Mouse (Mus musculus) ES-E14 (cell line): ENCODE results near the gene Gm17622. TPM values are rescaled to one million over a fixed set of nuclear protein-coding genes. Genes with fewer than 3 reads are reported as not detected.

Experiments used
- DNase-seq: peaks from one replicate; pipeline ENCODE4 v3.0.0-alpha.2; 2013; ENCODE audit warnings: low read depth, low spot score
- H3K27ac ChIP-seq: 2 replicates; pipeline ENCODE4 v1.5.1; 2012; ENCODE audit warnings: low read depth, mild to moderate bottlenecking, low read length, moderate library complexity, mixed read lengths; ENCODE audit not compliant: poor library complexity, insufficient read depth, severe bottlenecking
- H3K36me3 ChIP-seq: 2 replicates; pipeline ENCODE4 v1.6.1; 2012; ENCODE audit warnings: mild to moderate bottlenecking, low read length, moderate library complexity, mixed read lengths; ENCODE audit not compliant: control insufficient read depth, poor library complexity, insufficient read depth, severe bottlenecking
- H3K4me1 ChIP-seq, 2 experiments: fragments of 150-350 bp in 1 of 2; sonication (generic) in 1 of 2; 2 replicates each; pipeline ENCODE4 v1.6.1; 2012; ENCODE audit warnings: low read length in 2 of 2, mild to moderate bottlenecking in 1 of 2, mixed read lengths in 1 of 2; ENCODE audit not compliant: control insufficient read depth in 2 of 2, insufficient read depth in 2 of 2, poor library complexity in 1 of 2
- H3K4me3 ChIP-seq, 2 experiments: fragments of 150-350 bp in 1 of 2; sonication (generic) in 1 of 2; 2 replicates each; pipeline ENCODE4 v1.5.1; 2012; ENCODE audit warnings: low read length in 2 of 2, low read depth in 1 of 2, mild to moderate bottlenecking in 1 of 2, mixed read lengths in 1 of 2; ENCODE audit not compliant: insufficient read depth in 1 of 2, poor library complexity in 1 of 2, severe bottlenecking in 1 of 2
- H3K9ac ChIP-seq: 2 replicates; pipeline ENCODE4 v1.6.1; 2012; ENCODE audit warnings: low read depth, mild to moderate bottlenecking, low read length, mixed read lengths; ENCODE audit not compliant: poor library complexity, insufficient read depth, severe bottlenecking
- H3K9me3 ChIP-seq: fragments of 150-350 bp; sonication (generic); 2 replicates; pipeline ENCODE4 v1.6.1; 2012; ENCODE audit warnings: low read depth, mild to moderate bottlenecking, low read length; ENCODE audit not compliant: control insufficient read depth, insufficient read depth
- CHD2 ChIP-seq: IDR thresholded peaks from 2 replicates; pipeline ENCODE4 v1.6.1; 2014; ENCODE audit warnings: mild to moderate bottlenecking, low read depth, low read length, inconsistent platforms
- HCFC1 ChIP-seq: IDR thresholded peaks from 2 replicates; pipeline ENCODE4 v1.6.1; 2012; ENCODE audit warnings: low read length, inconsistent platforms, borderline replicate concordance; ENCODE audit not compliant: insufficient read depth
- MAFK ChIP-seq: IDR thresholded peaks from 2 replicates; pipeline ENCODE4 v1.6.1; 2014; ENCODE audit warnings: mild to moderate bottlenecking, low read depth, low read length, inconsistent platforms; ENCODE audit not compliant: insufficient read depth
- ZC3H11A ChIP-seq: IDR thresholded peaks from 2 replicates; pipeline ENCODE4 v1.6.1; 2012; ENCODE audit warnings: low read depth, mild to moderate bottlenecking, inconsistent platforms, low read length, borderline replicate concordance
- ZNF384 ChIP-seq: IDR thresholded peaks from 2 replicates; pipeline ENCODE4 v1.6.1; 2012; ENCODE audit warnings: low read depth, low read length, inconsistent platforms
- in situ Hi-C, 2 experiments: fragments of 600-800 bp; cut with MboI; formaldehyde crosslinking; loops; one replicate each; pipeline ENCODE4 v1.15.1; 2025; ENCODE audit warnings: low sequenced_read_pairs in 2 of 2, inconsistent platforms in 1 of 2; ENCODE audit not compliant: unreplicated experiment in 2 of 2
- total RNA-seq: library from RNA; depleted of rRNA; stranded (reverse); fragments of 300-350 nt; gene quantifications from 2 replicates; pipeline ENCODE4 v1.2.3, GENCODE M21; 2012; rRNA removed

The Gm17622 gene
- total RNA-seq, 1 experiment, result not detected

DNA sequence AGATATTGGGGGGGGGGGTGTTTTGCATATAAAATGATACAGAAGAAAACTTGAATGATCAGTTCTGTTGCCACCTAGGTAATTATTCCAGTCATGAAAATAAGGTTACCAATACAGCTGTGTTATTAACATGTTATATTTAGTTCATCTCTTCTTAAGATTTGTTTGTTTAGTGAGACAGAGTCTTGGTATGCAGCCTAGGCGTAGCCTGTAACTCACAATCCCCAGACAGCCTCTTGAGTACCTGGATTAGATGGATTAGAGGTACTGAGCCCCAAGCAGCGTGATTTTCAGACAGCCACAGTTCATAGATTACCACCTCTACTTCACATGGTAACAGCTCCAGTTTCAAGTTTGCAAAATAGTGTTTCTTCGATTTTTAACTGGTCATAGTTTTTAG is 47.6 kb downstream of the Gm17622 start:
- no peak for DNase-seq
- in situ Hi-C loops, result no loop called here
- no peaks in the 10 kb centered on the region for H3K36me3 ChIP-seq
- no peak overlapping the region for H3K27ac ChIP-seq
- H3K9me3 ChIP-seq, result no peaks in the 10 kb centered on the region
- no peak overlapping the region for H3K9ac ChIP-seq
- TF ChIP-seq CHD2, result no peak
- no peak for TF ChIP-seq HCFC1
- no peak for TF ChIP-seq MAFK
- no peak for TF ChIP-seq ZNF384
- no peak for TF ChIP-seq ZC3H11A
- peaks cover 0 to 4% of the 10 kb centered on the region in 2 experiments; a peak in 1 of 4 replicates for H3K4me1 ChIP-seq
- H3K4me3 ChIP-seq, result no peak overlapping the region

Other genes starting within 250 kb of the Gm17622 start
- 14.5 and 14.8 TPM in 2 replicates for gene Poc5, start 102.4 kb upstream of the Gm17622 start, total RNA-seq
- gene Ankdd1b, start 19.5 kb upstream of the Gm17622 start, total RNA-seq, result 0.48 and 1.1 TPM in 2 replicates
- 23.7 and 26.3 TPM in 2 replicates for gene Polk, start 51.8 kb downstream of the Gm17622 start, total RNA-seq
- 21.8 and 23.6 TPM in 2 replicates for gene Col4a3bp, start 51.9 kb downstream of the Gm17622 start, total RNA-seq
- 143 and 202 TPM in 2 replicates for gene Hmgcr, start 180.2 kb downstream of the Gm17622 start, total RNA-seq